Mouse (Mus musculus) telencephalon, adult 2 months (tissue): ENCODE measurements around the gene Slfn5.
"Not testable (repeated sequence)": the region's sequence is repeated elsewhere in the genome, so short reads cannot be mapped to it uniquely, and the experiment has no call there.

Experiments used
- DNase-seq: peaks from one replicate; pipeline ENCODE4 v3.0.0-alpha.2; 2011; ENCODE audit warnings: low read depth, low spot score

The Slfn5 gene

GRCm38 (mm10) chr11:82945636-82946035 is 5.5 kb upstream of the Slfn5 start:
- no peak for DNase-seq

- no peak for DNase-seq
Measured at GRCm38 (mm10) chr11:82947457-82947856, 3.7 kb upstream of the Slfn5 start.

GRCm38 (mm10) chr11:82949036-82949435 is 2.1 kb upstream of the Slfn5 start:
- no peak for DNase-seq

GRCm38 (mm10) chr11:82951865-82952611 is 889 bp downstream of the Slfn5 start:
- DNase-seq: no peak

GRCm38 (mm10) chr11:82952612-82953542 is 1.7 kb downstream of the Slfn5 start:
- DNase-seq: no peak

- DNase-seq: no peak
Measured at GRCm38 (mm10) chr11:82954631-82955030, 3.5 kb downstream of the Slfn5 start.

GRCm38 (mm10) chr11:82956925-82957324 is 5.8 kb downstream of the Slfn5 start:
- DNase-seq: no peak

GRCm38 (mm10) chr11:82959613-82960012 is 8.5 kb downstream of the Slfn5 start:
- DNase-seq: no peak

- no peak for DNase-seq
Measured at GRCm38 (mm10) chr11:82961743-82962142, 10.6 kb downstream of the Slfn5 start.

- no peak for DNase-seq
Measured at GRCm38 (mm10) chr11:82962215-82962614, 11.1 kb downstream of the Slfn5 start.

GRCm38 (mm10) chr11:82970712-82971589 is 19.8 kb downstream of the Slfn5 start:
- DNase-seq: no peak

- DNase-seq: no peak
Measured at GRCm38 (mm10) chr11:82971590-82971974, 20.4 kb downstream of the Slfn5 start.

GRCm38 (mm10) chr11:82973916-82974315 is 22.8 kb downstream of the Slfn5 start:
- no peak for DNase-seq

GRCm38 (mm10) chr11:82982409-82982808 is 31.3 kb downstream of the Slfn5 start:
- DNase-seq: not testable (repeated sequence)

GRCm38 (mm10) chr11:82983193-82983592 is 32.0 kb downstream of the Slfn5 start:
- no peak for DNase-seq

- DNase-seq: no peak
Measured at GRCm38 (mm10) chr11:82987621-82988020, 36.5 kb downstream of the Slfn5 start.

GRCm38 (mm10) chr11:82989357-82989756 is 38.2 kb downstream of the Slfn5 start:
- no peak for DNase-seq

- DNase-seq: not testable (repeated sequence)
Measured at GRCm38 (mm10) chr11:82990612-82991385, 39.6 kb downstream of the Slfn5 start.

GRCm38 (mm10) chr11:82991469-82992166 is 40.5 kb downstream of the Slfn5 start, which contains the start of gene Slfn9:
Gene Slfn9, minus strand, starts transcription at chr11:82991830.
- DNase-seq: no peak

- no peak for DNase-seq
Measured at GRCm38 (mm10) chr11:83013356-83013755, 62.2 kb downstream of the Slfn5 start.
